Mouse (Mus musculus): ENCODE results near the gene Imp4. TPM values are rescaled to one million over a fixed set of nuclear protein-coding genes. Genes with fewer than 3 reads are reported as not detected.

Imp4 gene
- polyA plus RNA-seq, 1 experiment: 61.2 TPM

- H3K4me1 ChIP-seq: peaks cover 47% of the 10 kb centered on the region
- H3K27me3 ChIP-seq (replicated peaks): peaks cover 31% of the 10 kb centered on the region
- TF ChIP-seq GATA1 (IDR thresholded peaks at IDR 0.05; ENCODE audit: borderline replicate concordance, low read length) (no peak), FLI1 (IDR thresholded peaks at IDR 0.05; ENCODE audit: low read length) (no peak)
- H3K4me3 ChIP-seq (replicated peaks): peak within 1 kb of the TSS; percentile 93
- no peaks in the 10 kb centered on the region for H3K36me3 ChIP-seq (replicated peaks; ENCODE audit: low read length)
- no peaks in the 10 kb centered on the region for H3K9me3 ChIP-seq
These were observed 19.8 kb downstream of the Imp4 start, which contains the start of gene Ptpn18 for GRCm38 (mm10) chr1:34459284-34460060. Gene Ptpn18 (plus strand): TSS chr1:34459762.

- Histone ChIP-seq H3K36me3 (replicated peaks; ENCODE audit: low read length) (no peaks in the 10 kb centered on the region), H3K4me3 (replicated peaks) (peak overlapping the region; percentile 93), H3K9me3 (no peaks in the 10 kb centered on the region), H3K27me3 (replicated peaks) (peaks cover 31% of the 10 kb centered on the region), H3K4me1 (peaks cover 52% of the 10 kb centered on the region)
- TF ChIP-seq GATA1 (IDR thresholded peaks at IDR 0.05; ENCODE audit: borderline replicate concordance, low read length) (no peak), FLI1 (IDR thresholded peaks at IDR 0.05; ENCODE audit: low read length) (no peak)
These were observed 20.4 kb downstream of the Imp4 start for GRCm38 (mm10) chr1:34460061-34460441.

GRCm38 (mm10) chr1:34462766-34463165 lies 23.1 kb downstream of the Imp4 start:
- Histone ChIP-seq H3K4me3 (replicated peaks) (peak overlapping the region; percentile 86), H3K4me1 (peaks cover 80% of the 10 kb centered on the region), H3K9me3 (no peaks in the 10 kb centered on the region), H3K36me3 (replicated peaks; ENCODE audit: low read length) (no peaks in the 10 kb centered on the region), H3K27me3 (replicated peaks) (peaks cover 19% of the 10 kb centered on the region)
- TF ChIP-seq GATA1 (IDR thresholded peaks at IDR 0.05; ENCODE audit: borderline replicate concordance, low read length): no peak
- TF ChIP-seq FLI1 (IDR thresholded peaks at IDR 0.05; ENCODE audit: low read length): no peak

- Histone ChIP-seq H3K4me3 (replicated peaks) (peak overlapping the region; percentile 90), H3K4me1 (peaks cover 83% of the 10 kb centered on the region), H3K9me3 (no peaks in the 10 kb centered on the region), H3K27me3 (replicated peaks) (peaks cover 6% of the 10 kb centered on the region), H3K36me3 (replicated peaks; ENCODE audit: low read length) (peaks cover 5% of the 10 kb centered on the region)
- TF ChIP-seq FLI1 (IDR thresholded peaks at IDR 0.05; ENCODE audit: low read length) (no peak), GATA1 (IDR thresholded peaks at IDR 0.05; ENCODE audit: borderline replicate concordance, low read length) (no peak)
These were observed 24.7 kb downstream of the Imp4 start for GRCm38 (mm10) chr1:34464310-34464817.

- Histone ChIP-seq H3K9me3 (no peaks in the 10 kb centered on the region), H3K4me1 (peaks cover 80% of the 10 kb centered on the region), H3K36me3 (replicated peaks; ENCODE audit: low read length) (peaks cover 13% of the 10 kb centered on the region), H3K27me3 (replicated peaks) (no peaks in the 10 kb centered on the region), H3K4me3 (replicated peaks) (peak overlapping the region; percentile 70)
- TF ChIP-seq FLI1 (IDR thresholded peaks at IDR 0.05; ENCODE audit: low read length) (no peak), GATA1 (IDR thresholded peaks at IDR 0.05; ENCODE audit: borderline replicate concordance, low read length) (no peak)
These were observed 25.8 kb downstream of the Imp4 start for GRCm38 (mm10) chr1:34465445-34465844.

- Histone ChIP-seq H3K4me3 (replicated peaks) (peak overlapping the region; percentile 0), H3K9me3 (no peaks in the 10 kb centered on the region), H3K27me3 (replicated peaks) (no peaks in the 10 kb centered on the region), H3K4me1 (peaks cover 90% of the 10 kb centered on the region), H3K36me3 (replicated peaks; ENCODE audit: low read length) (peaks cover 28% of the 10 kb centered on the region)
- TF ChIP-seq GATA1 (IDR thresholded peaks at IDR 0.05; ENCODE audit: borderline replicate concordance, low read length): no peak
- TF ChIP-seq FLI1 (IDR thresholded peaks at IDR 0.05; ENCODE audit: low read length): no peak
These were observed 28.4 kb downstream of the Imp4 start for GRCm38 (mm10) chr1:34468051-34468450.

GRCm38 (mm10) chr1:34468500-34468899 lies 28.8 kb downstream of the Imp4 start:
- no peak for TF ChIP-seq GATA1 (IDR thresholded peaks at IDR 0.05; ENCODE audit: borderline replicate concordance, low read length)
- no peak for TF ChIP-seq FLI1 (IDR thresholded peaks at IDR 0.05; ENCODE audit: low read length)
- peaks cover 90% of the 10 kb centered on the region for H3K4me1 ChIP-seq
- peaks cover 28% of the 10 kb centered on the region for H3K36me3 ChIP-seq (replicated peaks; ENCODE audit: low read length)
- H3K27me3 ChIP-seq (replicated peaks): no peaks in the 10 kb centered on the region
- H3K4me3 ChIP-seq (replicated peaks): no peak overlapping the region
- H3K9me3 ChIP-seq: no peaks in the 10 kb centered on the region

- Histone ChIP-seq H3K9me3 (no peaks in the 10 kb centered on the region), H3K36me3 (replicated peaks; ENCODE audit: low read length) (peaks cover 38% of the 10 kb centered on the region), H3K4me3 (replicated peaks) (no peak overlapping the region), H3K27me3 (replicated peaks) (no peaks in the 10 kb centered on the region), H3K4me1 (peaks cover 89% of the 10 kb centered on the region)
- TF ChIP-seq FLI1 (IDR thresholded peaks at IDR 0.05; ENCODE audit: low read length): no peak
- no peak for TF ChIP-seq GATA1 (IDR thresholded peaks at IDR 0.05; ENCODE audit: borderline replicate concordance, low read length)
These were observed 30.1 kb downstream of the Imp4 start for GRCm38 (mm10) chr1:34469801-34470200.

GRCm38 (mm10) chr1:34472427-34473300 lies 33.0 kb downstream of the Imp4 start:
- no peaks in the 10 kb centered on the region for H3K9me3 ChIP-seq
- TF ChIP-seq GATA1 (IDR thresholded peaks at IDR 0.05; ENCODE audit: borderline replicate concordance, low read length) (no peak), FLI1 (IDR thresholded peaks at IDR 0.05; ENCODE audit: low read length) (no peak)
- H3K4me3 ChIP-seq (replicated peaks): peak overlapping the region; percentile 100
- peaks cover 64% of the 10 kb centered on the region for H3K36me3 ChIP-seq (replicated peaks; ENCODE audit: low read length)
- no peaks in the 10 kb centered on the region for H3K27me3 ChIP-seq (replicated peaks)
- H3K4me1 ChIP-seq: peaks cover 79% of the 10 kb centered on the region
